Mouse (Mus musculus) embryonic facial prominence, embryonic 10.5 days (tissue): Measurements from ENCODE around the gene Rbfox1. TPM values are rescaled to one million over a fixed set of nuclear protein-coding genes. Genes with fewer than 3 reads are reported as not detected.

Experiments
- DNase-seq: peaks from one replicate; pipeline ENCODE4 v3.0.0-alpha.2; 2017; ENCODE audit warnings: low spot score
- H3K27ac ChIP-seq: fragments of 300-500 bp; sonication (generic); replicated peaks from 2 replicates; pipeline ENCODE4 v1.5.1; 2016; ENCODE audit warnings: mild to moderate bottlenecking
- H3K27me3 ChIP-seq: fragments of 300-500 bp; sonication (generic); replicated peaks from 2 replicates; pipeline ENCODE4 v1.6.1; 2016; ENCODE audit warnings: low read depth, mild to moderate bottlenecking; ENCODE audit not compliant: poor library complexity, severe bottlenecking
- H3K36me3 ChIP-seq: fragments of 300-500 bp; sonication (generic); replicated peaks from 2 replicates; pipeline ENCODE4 v1.6.1; 2016; ENCODE audit warnings: mild to moderate bottlenecking, moderate library complexity
- H3K4me1 ChIP-seq: fragments of 300-500 bp; sonication (generic); 2 replicates; pipeline ENCODE4 v1.6.1; 2016
- H3K4me3 ChIP-seq: fragments of 300-500 bp; sonication (generic); 2 replicates; pipeline ENCODE4 v1.5.1; 2016; ENCODE audit warnings: mild to moderate bottlenecking, moderate library complexity
- H3K9me3 ChIP-seq: fragments of 300-500 bp; sonication (generic); 2 replicates; pipeline ENCODE4 v1.6.1; 2016; ENCODE audit warnings: mild to moderate bottlenecking
- WGBS: fragments of 180-500 bp; shearing (Covaris S2); methylation state at CpG from one replicate; pipeline ENCODE4 v1.1.7; 2016; 5-methylcytosine and 5-hydroxymethylcytosine counted together
- polyA plus RNA-seq: library from polyadenylated mRNA; unstranded; fragments of >200 nt; fragmentation: Nextera tagmentation; extraction: Ambion mirVana; gene quantifications from 2 replicates; pipeline ENCODE4 v1.2.1, GENCODE M21; 2016

Rbfox1 gene
- polyA plus RNA-seq, 1 experiment from 2014 or later = 2.3 TPM

- 91% methylated on average over 2 of the region's 2 CpGs for WGBS
Observed at GRCm38 (mm10) chr16:7139480-7139879, 1254.3 kb downstream of the Rbfox1 start.

DNA sequence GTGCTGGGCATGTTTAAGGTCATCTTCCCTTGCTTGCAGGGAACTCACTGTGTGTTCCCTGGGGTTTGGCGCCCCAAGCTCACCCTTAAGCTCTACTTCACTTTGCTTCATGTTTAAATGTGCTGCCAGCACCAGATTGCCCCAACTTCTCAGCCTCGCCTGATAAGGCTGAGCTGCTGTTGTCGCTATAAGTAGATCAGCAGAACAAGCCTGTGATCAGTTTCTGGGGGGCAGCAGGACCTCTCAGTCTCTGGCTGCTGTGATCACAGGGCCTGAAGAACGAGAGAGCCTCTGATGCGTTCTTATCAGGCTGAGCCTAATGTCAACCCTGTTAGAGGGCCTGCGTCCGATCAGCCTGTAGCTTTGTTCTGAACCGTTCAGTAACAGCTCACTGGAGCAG, 1255.8 kb downstream of the Rbfox1 start:
- WGBS = 79% methylated on average over 8 of the region's 8 CpGs
- Histone ChIP-seq H3K4me1 (peaks cover 8% of the 10 kb centered on the region), H3K9me3 (no peaks in the 10 kb centered on the region), H3K27ac (no peak overlapping the region), H3K36me3 (no peaks in the 10 kb centered on the region), H3K4me3 (no peak overlapping the region), H3K27me3 (no peaks in the 10 kb centered on the region)
- no peak for DNase-seq

More at GRCm38 (mm10) chr16:7139480-7139879, 1254.3 kb downstream of the Rbfox1 start:
- Histone ChIP-seq H3K4me1 (no peaks in the 10 kb centered on the region), H3K27me3 (no peaks in the 10 kb centered on the region), H3K9me3 (no peaks in the 10 kb centered on the region), H3K27ac (no peak overlapping the region), H3K36me3 (no peaks in the 10 kb centered on the region), H3K4me3 (no peak overlapping the region)
- no peak for DNase-seq

DNA sequence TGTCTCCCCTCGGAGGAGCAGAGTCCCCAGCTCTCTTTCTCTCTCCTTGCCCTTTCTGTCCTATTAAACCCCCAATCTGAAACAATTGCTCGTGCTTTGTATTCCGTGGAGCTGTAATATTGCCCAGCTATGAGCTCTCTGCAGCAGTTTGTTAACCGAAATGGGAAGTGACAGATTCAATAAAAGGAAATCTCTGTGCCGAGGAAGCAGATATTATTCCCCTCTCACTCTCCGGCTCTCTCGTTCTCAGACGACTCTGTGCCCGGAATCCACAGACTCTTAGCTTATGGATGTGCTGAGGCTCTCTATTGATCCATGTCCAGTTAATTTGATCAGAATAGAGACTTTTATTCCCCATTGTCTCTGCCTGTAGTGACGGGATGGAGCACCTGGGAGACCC, 1260.3 kb downstream of the Rbfox1 start:
- no peak overlapping the region for H3K4me3 ChIP-seq
- no peaks in the 10 kb centered on the region for H3K9me3 ChIP-seq
- no peak overlapping the region for H3K27ac ChIP-seq
- DNase-seq = no peak
- WGBS = 61% methylated on average over 10 of the region's 10 CpGs
- no peaks in the 10 kb centered on the region for H3K27me3 ChIP-seq
- H3K4me1 ChIP-seq = peaks cover 45% of the 10 kb centered on the region
- H3K36me3 ChIP-seq = no peaks in the 10 kb centered on the region

DNA sequence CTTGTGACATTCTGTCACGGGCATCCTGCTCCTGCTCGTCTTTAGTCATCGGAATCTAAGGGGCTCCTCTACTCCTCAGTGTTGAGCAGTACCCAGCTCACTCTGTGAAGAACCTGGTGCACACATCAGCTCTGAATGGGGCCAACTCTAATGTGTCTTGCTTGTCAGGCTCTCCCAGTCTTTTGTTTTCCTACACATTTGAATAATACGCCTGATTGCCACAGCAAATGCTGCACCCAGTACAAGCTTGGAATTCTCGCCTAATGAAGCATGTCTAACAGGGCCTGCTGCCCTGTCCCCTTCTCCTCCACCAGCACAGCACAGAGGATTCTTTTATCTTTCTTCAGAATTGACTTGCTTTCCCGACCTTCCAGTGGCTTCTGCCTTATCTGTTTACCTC, 1261.3 kb downstream of the Rbfox1 start:
- DNase-seq = no peak
- H3K36me3 ChIP-seq = no peaks in the 10 kb centered on the region
- H3K4me3 ChIP-seq = no peak overlapping the region
- WGBS = 25% methylated on average over 6 of the region's 6 CpGs
- peaks cover 54% of the 10 kb centered on the region for H3K4me1 ChIP-seq
- H3K9me3 ChIP-seq = no peaks in the 10 kb centered on the region
- no peaks in the 10 kb centered on the region for H3K27me3 ChIP-seq
- no peak overlapping the region for H3K27ac ChIP-seq

DNA sequence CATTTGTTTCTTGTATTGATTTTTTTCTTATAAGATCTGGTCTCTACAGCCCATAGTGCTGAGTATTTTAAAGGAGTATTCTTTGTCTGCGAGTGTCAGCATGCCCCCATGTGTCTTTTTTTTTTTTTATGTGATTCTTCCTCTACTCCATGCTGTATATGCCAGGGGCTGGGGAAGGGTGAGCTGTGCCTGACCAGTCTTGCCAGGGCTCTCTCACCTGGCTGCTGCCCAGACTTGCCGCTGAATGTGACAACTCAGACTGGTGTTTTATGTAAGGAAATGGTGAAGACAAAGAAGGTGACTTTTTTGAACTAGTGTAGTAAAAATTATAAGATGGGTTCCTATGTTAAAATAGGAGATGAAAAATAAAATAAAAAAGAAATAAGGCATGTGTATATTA, 1262.7 kb downstream of the Rbfox1 start:
- Histone ChIP-seq H3K27ac (no peak overlapping the region), H3K4me1 (peaks cover 62% of the 10 kb centered on the region), H3K27me3 (no peaks in the 10 kb centered on the region), H3K9me3 (no peaks in the 10 kb centered on the region), H3K36me3 (no peaks in the 10 kb centered on the region), H3K4me3 (no peak overlapping the region)
- no peak for DNase-seq
- WGBS = 71% methylated on average over 2 of the region's 2 CpGs

DNA sequence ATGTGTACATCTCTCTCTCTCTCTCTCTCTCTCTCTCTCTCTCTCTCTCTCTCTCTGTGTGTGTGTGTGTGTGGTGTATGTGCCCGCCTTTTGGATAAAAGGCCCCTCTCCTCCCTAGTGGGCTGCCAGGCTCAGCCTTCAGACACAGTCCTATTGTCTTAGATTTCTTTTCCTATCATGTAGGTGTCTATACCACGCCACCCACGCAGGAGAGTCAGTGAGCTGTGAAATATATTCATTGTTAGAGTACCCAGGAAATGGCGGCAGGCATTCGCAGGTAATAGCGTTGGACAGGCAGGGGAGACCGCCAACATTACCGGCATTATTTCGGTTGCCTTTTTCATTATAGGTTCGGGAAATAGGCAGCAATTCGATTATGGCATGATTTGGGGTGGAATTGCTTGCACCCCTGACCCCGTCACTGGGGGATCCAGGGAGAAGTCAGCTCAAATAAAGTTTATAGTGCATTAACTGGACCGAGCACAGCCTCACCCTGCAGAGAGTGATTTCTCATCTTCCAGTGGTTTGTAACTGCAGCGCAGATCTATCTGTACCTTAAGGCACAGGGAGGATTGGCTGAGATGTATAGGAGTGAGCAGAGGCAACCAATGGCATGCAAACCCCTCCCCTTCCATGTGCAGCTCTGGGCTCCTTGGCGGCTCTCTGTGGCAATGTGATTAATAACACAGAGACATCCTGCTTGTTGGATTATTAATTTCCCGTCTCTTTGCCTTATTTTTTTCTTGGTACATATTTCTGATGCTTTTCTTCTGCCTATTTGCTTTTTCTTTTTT, 1264.1 kb downstream of the Rbfox1 start:
- Histone ChIP-seq H3K27me3 (no peaks in the 10 kb centered on the region), H3K4me3 (peak overlapping the region; percentile 16; the same call in 1 of the 2 replicates), H3K36me3 (no peaks in the 10 kb centered on the region), H3K9me3 (no peaks in the 10 kb centered on the region), H3K4me1 (peaks cover 76% of the 10 kb centered on the region), H3K27ac (no peak overlapping the region)
- 70% methylated on average over 16 of the region's 16 CpGs for WGBS
- DNase-seq = peak; percentile 42

DNA sequence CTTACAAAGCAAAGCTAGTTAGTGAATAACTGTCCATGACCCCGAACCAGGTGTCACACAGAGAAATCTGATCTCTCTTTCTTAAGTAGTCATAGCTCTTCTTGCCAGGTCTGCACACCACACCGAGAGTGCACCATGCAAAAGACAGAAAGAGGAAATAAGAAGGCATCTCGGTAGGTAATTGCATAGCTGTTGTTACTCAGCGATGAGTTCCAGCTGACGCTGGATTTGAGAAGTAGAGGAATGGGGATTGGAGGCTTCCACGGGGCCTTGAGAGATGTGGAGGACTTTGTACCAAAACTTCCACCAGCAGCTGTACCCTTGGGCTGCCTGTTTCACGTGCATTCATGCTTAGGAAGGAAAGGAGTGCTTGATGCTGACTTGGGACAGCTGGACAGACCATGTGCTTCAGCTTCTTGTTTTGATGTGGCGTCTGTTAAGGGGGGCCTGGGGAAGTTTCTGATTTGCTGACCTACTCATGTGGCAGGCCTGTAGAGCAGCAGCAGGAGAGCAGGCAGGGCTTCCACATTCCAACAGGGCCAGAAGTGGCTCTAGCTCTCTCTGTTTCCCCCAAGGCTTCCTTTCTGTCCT, 1265.1 kb downstream of the Rbfox1 start:
- Histone ChIP-seq H3K27me3 (no peaks in the 10 kb centered on the region), H3K27ac (peak overlapping the region; percentile 73), H3K4me3 (peak overlapping the region; percentile 16), H3K4me1 (peaks cover 73% of the 10 kb centered on the region), H3K36me3 (no peaks in the 10 kb centered on the region), H3K9me3 (no peaks in the 10 kb centered on the region)
- 20% methylated on average over 8 of the region's 8 CpGs for WGBS
- peak; percentile 75 for DNase-seq

DNA sequence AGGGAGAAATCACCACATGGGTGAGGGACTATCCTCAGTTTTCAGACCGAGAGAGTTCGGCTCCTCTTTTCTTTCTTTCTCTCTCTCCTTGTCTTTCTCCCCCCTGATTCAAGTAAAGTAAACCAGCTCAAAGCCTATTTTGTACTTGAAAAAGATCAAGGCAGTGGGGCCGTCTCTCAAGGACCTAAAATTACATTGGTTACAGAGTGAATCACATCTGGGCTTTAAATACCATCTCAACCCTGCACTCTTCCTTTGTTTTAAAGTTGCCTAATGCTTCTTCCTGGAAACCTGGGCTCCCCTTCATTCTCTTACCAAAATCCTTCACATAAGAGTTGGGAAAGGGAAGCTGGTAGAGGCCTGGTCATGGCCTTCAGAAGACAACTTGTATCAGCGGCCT, 1267.2 kb downstream of the Rbfox1 start:
- DNase-seq = no peak
- Histone ChIP-seq H3K27me3 (no peaks in the 10 kb centered on the region), H3K4me1 (peaks cover 52% of the 10 kb centered on the region), H3K36me3 (no peaks in the 10 kb centered on the region), H3K27ac (no peak overlapping the region), H3K4me3 (no peak overlapping the region), H3K9me3 (no peaks in the 10 kb centered on the region)
- 80% methylated on average over 4 of the region's 4 CpGs for WGBS

GRCm38 (mm10) chr16:7154671-7155070, 1269.5 kb downstream of the Rbfox1 start:
- Histone ChIP-seq H3K27ac (no peak overlapping the region), H3K4me1 (peaks cover 41% of the 10 kb centered on the region), H3K9me3 (no peaks in the 10 kb centered on the region), H3K27me3 (no peaks in the 10 kb centered on the region), H3K36me3 (no peaks in the 10 kb centered on the region), H3K4me3 (no peak overlapping the region)
- DNase-seq = no peak
- 73% methylated on average over 3 of the region's 3 CpGs for WGBS

DNA sequence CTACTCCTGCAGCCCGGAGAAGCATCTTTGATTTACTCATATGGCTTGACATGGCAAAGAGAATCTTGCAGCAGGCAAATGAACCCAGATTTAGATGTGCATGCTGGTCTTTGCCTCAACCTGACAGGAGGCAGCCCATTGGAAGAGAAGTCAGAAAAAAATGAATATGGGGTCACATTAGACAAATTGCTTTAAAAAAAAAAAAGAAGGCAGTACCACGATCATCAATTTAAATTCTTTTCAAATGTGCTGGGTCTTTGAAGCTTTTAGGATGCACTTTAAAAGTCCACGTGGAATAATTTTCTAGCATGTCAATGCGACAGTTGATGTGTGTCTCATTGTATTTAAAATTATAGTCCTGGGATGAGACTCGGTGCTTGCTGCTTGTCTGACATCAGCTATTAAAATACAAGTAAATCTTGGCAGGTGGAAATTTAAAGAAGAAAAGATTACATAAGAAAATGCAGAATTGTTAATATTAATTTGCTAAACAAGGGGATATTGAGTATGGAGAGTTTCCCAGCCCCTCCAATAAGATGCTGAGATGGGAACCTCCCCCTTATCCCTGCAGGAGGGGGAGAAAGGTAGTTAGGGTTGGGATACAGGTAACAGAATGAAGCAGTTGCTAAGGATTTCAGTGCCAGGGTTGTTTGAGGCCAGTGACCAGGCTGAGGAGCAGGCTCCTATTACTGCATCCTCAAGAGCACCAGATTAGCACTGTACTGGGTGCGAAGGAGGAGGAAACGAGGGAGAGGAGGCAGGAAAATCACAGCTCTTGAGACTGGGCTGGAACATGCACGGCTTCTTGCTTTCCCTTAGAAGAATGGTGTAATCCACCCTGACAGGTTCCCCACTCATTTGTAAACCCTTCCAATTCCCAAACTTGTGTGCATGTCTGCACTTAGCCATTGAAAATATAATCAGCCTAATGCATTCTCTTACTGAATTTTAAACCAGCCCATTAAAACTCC, 1274.0 kb downstream of the Rbfox1 start:
- H3K27ac ChIP-seq = no peak overlapping the region
- 78% methylated on average over 8 of the region's 8 CpGs for WGBS
- DNase-seq = no peak

DNA sequence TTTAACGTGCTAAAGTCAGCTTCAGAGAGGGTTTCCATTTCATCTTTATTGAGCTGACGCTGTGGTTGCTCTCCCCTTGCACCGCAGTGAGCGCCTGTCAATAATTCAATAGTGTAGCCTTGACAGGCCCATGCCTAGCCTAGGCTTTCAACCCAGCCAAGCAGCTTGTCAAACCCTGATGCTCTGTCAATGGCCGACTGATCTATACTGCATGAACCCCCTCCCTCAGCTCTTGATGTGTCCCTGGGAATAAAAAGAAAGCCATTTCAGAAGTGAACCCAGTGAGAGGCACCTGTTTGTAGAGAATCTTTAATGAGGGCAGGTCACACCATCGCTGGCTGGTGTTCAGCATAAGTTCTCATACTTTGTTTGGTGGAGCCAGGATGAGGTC, 1274.7 kb downstream of the Rbfox1 start:
- WGBS = 75% methylated on average over 6 of the region's 6 CpGs
- DNase-seq = no peak
- H3K36me3 ChIP-seq = no peaks in the 10 kb centered on the region
- H3K4me3 ChIP-seq = no peak overlapping the region
- H3K9me3 ChIP-seq = no peaks in the 10 kb centered on the region
- H3K4me1 ChIP-seq = peaks cover 8% of the 10 kb centered on the region
- H3K27ac ChIP-seq = no peak overlapping the region
- H3K27me3 ChIP-seq = no peaks in the 10 kb centered on the region

More for the DNA sequence above, 1274.0 kb downstream of the Rbfox1 start:
- no peaks in the 10 kb centered on the region for H3K36me3 ChIP-seq
- H3K27me3 ChIP-seq = no peaks in the 10 kb centered on the region
- no peaks in the 10 kb centered on the region for H3K9me3 ChIP-seq
- no peak overlapping the region for H3K4me3 ChIP-seq
- peaks cover 9% of the 10 kb centered on the region for H3K4me1 ChIP-seq

- no peak for DNase-seq
- Histone ChIP-seq H3K36me3 (no peaks in the 10 kb centered on the region), H3K27me3 (no peaks in the 10 kb centered on the region), H3K9me3 (no peaks in the 10 kb centered on the region), H3K27ac (no peak overlapping the region), H3K4me1 (peaks cover 8% of the 10 kb centered on the region), H3K4me3 (no peak overlapping the region)
- WGBS = 66% methylated on average over 4 of the region's 4 CpGs
Observed at GRCm38 (mm10) chr16:7162168-7162567, 1277.0 kb downstream of the Rbfox1 start.
